Mouse (Mus musculus) ES-Bruce4 (cell line): ENCODE data around the gene Cdh22.

ENCODE experiments used
- CTCF ChIP-seq: IDR thresholded peaks from one replicate; pipeline ENCODE4 v1.8.1; 2011; ENCODE audit warnings: low read depth, low read length
- EP300 ChIP-seq: IDR thresholded peaks from 2 replicates; pipeline ENCODE4 v1.6.1; 2011; ENCODE audit warnings: low read depth, low read length; ENCODE audit not compliant: insufficient read depth
- POLR2A ChIP-seq: IDR thresholded peaks from one replicate; pipeline ENCODE4 v1.8.1; 2011; ENCODE audit warnings: low read length; ENCODE audit not compliant: insufficient read depth

- TF ChIP-seq POLR2A (no peak), CTCF (no peak), EP300 (no peak)
Measured at GRCm38 (mm10) chr2:165131428-165131827, 103.2 kb downstream of the Cdh22 start.
